Mouse (Mus musculus) MEL (cell line): ENCODE measurements around the gene Syn3.

Experiments used
- CTCF ChIP-seq, 3 experiments: IDR thresholded peaks in 2 of 3; conservative IDR thresholded peaks in 1 of 3; 2 replicates each; pipeline ENCODE4 v1.5.1; 2011 to 2012; ENCODE audit warnings: low read length in 3 of 3, low read depth in 2 of 3, mild to moderate bottlenecking in 2 of 3, improper control_type of control experiment in 1 of 3, inconsistent platforms in 1 of 3, mixed read lengths in 1 of 3, moderate library complexity in 1 of 3; ENCODE audit not compliant: control insufficient read depth in 1 of 3, insufficient read depth in 1 of 3, poor library complexity in 1 of 3, severe bottlenecking in 1 of 3
- EP300 ChIP-seq, 2 experiments: IDR thresholded peaks; 2 replicates each; pipeline ENCODE4 v1.6.1; 2011; ENCODE audit warnings: improper control_type of control experiment in 2 of 2, low read length in 2 of 2, low read depth in 1 of 2, mild to moderate bottlenecking in 1 of 2
- GATA1 ChIP-seq: IDR thresholded peaks from 2 replicates; pipeline ENCODE4 v1.6.1; 2011; ENCODE audit warnings: low read depth, low read length, improper control_type of control experiment
- HCFC1 ChIP-seq: IDR thresholded peaks from 2 replicates; pipeline ENCODE4 v1.6.1; 2012; ENCODE audit warnings: low read depth, mild to moderate bottlenecking, inconsistent platforms, low read length, improper control_type of control experiment, moderate library complexity
- MAX ChIP-seq: IDR thresholded peaks from 2 replicates; pipeline ENCODE4 v1.6.1; 2011; ENCODE audit warnings: low read length, improper control_type of control experiment
- MAZ ChIP-seq: IDR thresholded peaks from 2 replicates; pipeline ENCODE4 v1.6.1; 2012; ENCODE audit warnings: low read depth, mild to moderate bottlenecking, inconsistent platforms, low read length, improper control_type of control experiment
- POLR2A ChIP-seq, 2 experiments: IDR thresholded peaks; 2 replicates each; pipeline ENCODE4 v1.6.1; 2011 to 2012; ENCODE audit warnings: low read length in 2 of 2, mild to moderate bottlenecking in 2 of 2, control low read depth in 1 of 2, improper control_type of control experiment in 1 of 2, low read depth in 1 of 2, moderate library complexity in 1 of 2; ENCODE audit not compliant: control insufficient read depth in 1 of 2, insufficient read depth in 1 of 2, poor library complexity in 1 of 2
- TAL1 ChIP-seq: IDR thresholded peaks from 2 replicates; pipeline ENCODE4 v1.6.1; 2012; ENCODE audit warnings: mild to moderate bottlenecking, inconsistent platforms, low read length, moderate library complexity, mixed read lengths
- TBP ChIP-seq: IDR thresholded peaks from 2 replicates; pipeline ENCODE4 v1.8.0; 2011; ENCODE audit warnings: low read depth, low read length, improper control_type of control experiment
- ZMIZ1 ChIP-seq: IDR thresholded peaks from 2 replicates; pipeline ENCODE4 v1.6.1; 2012; ENCODE audit warnings: low read depth, mild to moderate bottlenecking, inconsistent platforms, low read length, improper control_type of control experiment, moderate library complexity

GRCm38 (mm10) chr10:86293880-86294279 lies 204.8 kb downstream of the Syn3 start:
- TF ChIP-seq POLR2A (IDR thresholded peaks at IDR 0.05; ENCODE audit: control insufficient read depth in 1 of 2, insufficient read depth in 1 of 2, low read depth in 1 of 2, low read length in 2 of 2, poor library complexity in 1 of 2): no peak
- TF ChIP-seq TBP: no peak
- TF ChIP-seq ZMIZ1: no peak
- no peak for TF ChIP-seq MAZ
- TF ChIP-seq TAL1: no peak
- TF ChIP-seq HCFC1: no peak
- no peak for TF ChIP-seq EP300 (IDR thresholded peaks at IDR 0.05; ENCODE audit: low read depth in 1 of 2, low read length in 2 of 2)
- TF ChIP-seq GATA1: no peak
- no peak for TF ChIP-seq CTCF (IDR thresholded peaks at IDR 0.05 in 2 of 3, conservative IDR thresholded peaks at IDR 0.05 in 1 of 3; ENCODE audit: control insufficient read depth in 1 of 3, insufficient read depth in 1 of 3, low read depth in 2 of 3, low read length in 3 of 3, poor library complexity in 1 of 3, severe bottlenecking in 1 of 3)
- no peak for TF ChIP-seq MAX
